Mouse (Mus musculus) ES-Bruce4 (cell line): ENCODE results near the gene Pdzd2.

ENCODE experiments used
- CTCF ChIP-seq: IDR thresholded peaks from one replicate; pipeline ENCODE4 v1.8.1; 2011; ENCODE audit warnings: low read depth, low read length
- POLR2A ChIP-seq: IDR thresholded peaks from one replicate; pipeline ENCODE4 v1.8.1; 2011; ENCODE audit warnings: low read length; ENCODE audit not compliant: insufficient read depth

GRCm38 (mm10) chr15:12515272-12515844, 224.4 kb downstream of the Pdzd2 start:
- TF ChIP-seq CTCF: no peak
- no peak for TF ChIP-seq POLR2A
